Mouse (Mus musculus): ENCODE measurements around the gene Sdad1.

Sdad1 gene

DNA sequence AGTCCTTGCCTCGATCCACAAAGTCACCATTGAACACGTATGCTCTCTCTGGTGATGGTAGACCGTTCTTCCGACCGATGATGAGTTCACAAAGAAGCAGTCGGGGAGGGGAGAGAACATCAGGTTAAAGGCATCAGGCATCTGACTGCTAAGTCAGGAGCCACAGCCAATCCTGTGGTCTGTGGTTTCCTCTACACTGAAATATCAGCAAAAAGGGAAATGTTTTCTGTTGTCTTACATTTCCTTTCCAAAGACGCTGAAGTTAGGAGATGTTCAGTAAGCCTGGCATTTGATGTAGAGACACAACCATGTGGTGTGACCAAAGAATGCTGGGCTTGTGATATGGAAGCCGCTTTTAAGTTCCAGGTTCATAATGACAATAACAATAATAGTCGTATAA lies 64.8 kb downstream of the Sdad1 start:
- in situ Hi-C loops (cut with MboI; ENCODE audit: low sequenced_read_pairs), result loop anchor here (10.0 kb wide), 1 partner anchor 51 kb away; no protein-coding TSS in a partner anchor

DNA sequence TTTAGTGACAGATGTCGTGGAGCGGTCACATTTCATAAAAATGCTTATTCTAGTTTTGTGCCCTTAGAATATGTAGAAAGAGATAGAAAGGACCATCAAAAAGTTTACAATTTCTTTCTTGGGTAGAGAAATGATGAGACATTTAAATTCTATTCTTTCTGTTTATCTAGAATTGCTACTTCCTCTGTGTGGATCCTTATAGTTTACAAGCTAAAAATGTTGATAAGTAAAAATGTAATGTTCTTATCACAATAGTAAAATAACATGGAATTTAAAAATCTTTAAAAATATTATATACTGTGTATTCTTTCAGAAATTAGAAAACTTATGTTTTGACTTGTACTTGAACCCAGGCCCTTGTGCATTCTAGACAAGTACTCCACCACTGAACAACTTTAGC lies 65.4 kb downstream of the Sdad1 start:
- in situ Hi-C loops (cut with MboI; ENCODE audit: low sequenced_read_pairs), result loop anchor here (10.0 kb wide), 1 partner anchor 50 kb away; no protein-coding TSS in a partner anchor

DNA sequence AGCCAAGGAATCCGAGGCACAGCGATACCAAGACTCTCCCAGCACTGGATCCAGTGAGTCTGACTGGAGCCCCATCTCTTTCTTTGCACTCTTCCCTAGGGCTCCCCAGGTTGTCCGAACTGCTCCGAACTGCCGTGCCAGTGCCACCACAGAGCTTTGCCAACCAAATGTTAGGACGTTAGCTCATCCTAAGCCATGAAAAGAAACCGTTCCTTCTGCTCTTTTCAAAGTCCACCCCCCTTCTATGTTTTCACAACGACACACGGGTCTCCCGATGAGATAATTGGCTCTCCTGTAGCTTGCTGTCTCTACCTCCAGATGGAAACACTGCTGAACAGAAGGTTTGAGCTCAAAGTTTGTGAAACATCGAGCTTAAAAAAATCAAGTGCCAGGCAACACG lies 69.5 kb downstream of the Sdad1 start:
- in situ Hi-C loops (cut with MboI; ENCODE audit: low sequenced_read_pairs), result loop anchor here (10.0 kb wide), 1 partner anchor 46 kb away; no protein-coding TSS in a partner anchor

DNA sequence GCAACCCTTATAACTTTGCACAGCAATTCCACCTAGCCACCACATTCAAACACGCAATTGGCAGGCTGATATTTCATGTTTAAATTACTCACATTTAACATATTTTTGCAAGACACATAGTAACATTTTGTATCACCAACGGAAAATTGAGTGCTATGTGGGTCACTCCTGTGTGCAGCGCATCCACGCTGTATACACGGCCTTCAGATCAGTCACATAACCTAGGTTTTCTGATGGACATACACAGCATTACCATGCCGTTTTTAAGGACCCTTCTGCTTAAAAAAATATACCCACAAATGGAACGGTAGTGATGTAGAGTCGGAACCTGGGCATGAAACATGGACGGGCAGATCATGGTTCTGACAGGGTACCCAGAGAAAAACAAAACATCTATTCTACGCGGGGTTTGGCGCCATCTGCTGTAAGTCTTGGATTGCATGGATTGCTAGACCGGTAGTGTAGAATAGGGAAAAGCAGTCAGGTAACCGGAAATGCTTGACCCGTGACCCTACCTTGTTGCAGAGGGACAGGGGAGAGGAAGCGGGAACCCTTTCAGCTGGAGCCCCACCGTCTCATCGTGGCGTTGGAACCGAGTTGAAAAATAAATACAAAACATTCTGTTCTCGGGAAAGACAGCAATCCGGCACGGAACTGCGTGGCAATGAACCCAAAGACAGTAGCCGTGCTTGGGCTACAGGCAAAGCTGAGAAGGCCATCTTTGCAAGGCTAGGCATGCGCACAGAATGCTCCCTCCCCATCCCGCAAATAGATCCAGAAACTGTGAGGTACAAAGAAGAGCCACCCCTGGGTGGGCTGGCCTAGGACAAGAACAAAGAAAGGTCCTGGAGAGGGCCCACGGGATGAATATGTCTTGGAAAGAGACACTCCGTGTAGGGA lies 70.7 kb downstream of the Sdad1 start:
- in situ Hi-C loops (cut with MboI; ENCODE audit: low sequenced_read_pairs), result loop anchor here (10.0 kb wide), 1 partner anchor 45 kb away; no protein-coding TSS in a partner anchor

DNA sequence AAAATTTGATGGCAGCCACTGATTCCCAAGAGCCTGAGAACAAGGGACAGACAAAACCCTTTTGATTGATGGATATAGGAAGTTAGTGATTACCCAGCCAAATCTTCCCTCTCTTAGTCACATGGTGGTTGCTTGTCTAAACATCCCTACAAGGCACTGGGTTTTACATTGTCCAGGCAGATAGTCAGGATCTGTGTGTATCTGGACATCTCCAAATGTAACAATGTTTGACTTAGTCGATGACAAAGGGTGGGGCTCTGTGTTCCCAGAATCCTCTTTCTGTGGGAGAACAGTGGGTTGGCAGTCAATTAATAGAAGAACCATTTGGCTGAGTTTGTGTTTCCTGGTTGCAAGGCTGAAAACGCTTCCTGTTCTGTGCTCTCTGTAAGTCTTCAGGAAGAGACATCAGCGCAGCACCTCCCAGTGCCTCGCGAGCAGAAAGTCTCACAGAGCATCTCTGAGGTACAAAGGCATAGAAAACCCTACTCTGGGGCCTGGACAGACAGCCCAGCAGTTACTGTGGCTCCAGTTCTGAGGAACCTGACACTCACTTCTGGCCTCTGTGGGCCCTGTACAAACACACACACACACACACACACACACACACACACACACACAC lies 75.2 kb downstream of the Sdad1 start:
- in situ Hi-C loops (cut with MboI; ENCODE audit: low sequenced_read_pairs), result no loop called here

All from CH12F3 (cell line).